In genomic region chr10:68136480-68137083, GRCm38 (mm10) we compare ENCODE assay signal across 8 mouse cellular contexts.
A peak's percentile ranks its signal among the peaks of the same experiment; 100 is the strongest.
DNase-seq lines count a peak whose midpoint lies in the region; ATAC-seq and TF ChIP-seq lines count a peak whose summit lies in the region.

No protein-coding gene starts in this region.

- H3K4me1 ChIP-seq in ES-Bruce4 (ENCODE audit: control insufficient read depth, insufficient read depth, low read length), result peaks cover 6% of the 10 kb centered on the region
- peaks cover 25% of the 10 kb centered on the region for H3K4me1 ChIP-seq in forebrain, embryonic 14.5 days (ENCODE audit: control insufficient read depth, insufficient read depth, low read length)
- H3K4me1 ChIP-seq in heart, postnatal 0 days (ENCODE audit: control insufficient read depth, insufficient read depth), result peaks cover 49% of the 10 kb centered on the region
- peaks cover 19% of the 10 kb centered on the region for H3K4me1 ChIP-seq in liver, embryonic 12.5 days
- H3K4me1 ChIP-seq in stomach, postnatal 0 days (replicated peaks; ENCODE audit: control insufficient read depth, insufficient read depth), result 0 out of 2 replicates have a peak, but pooled peaks cover 4% of the 10 kb centered on the region

- peak overlapping the region; percentile 82 for H3K4me3 ChIP-seq in ES-Bruce4 (ENCODE audit: low read depth, low read length)
- peak overlapping the region; percentile 28 for H3K4me3 ChIP-seq in forebrain, embryonic 14.5 days (ENCODE audit: low read depth, low read length)
- H3K4me3 ChIP-seq in heart, postnatal 0 days (ENCODE audit: low read depth, low read length), result peak overlapping the region; percentile 71
- H3K4me3 ChIP-seq in liver, embryonic 12.5 days, result peak overlapping the region; percentile 40
- H3K4me3 ChIP-seq in stomach, postnatal 0 days (ENCODE audit: low read depth, low read length), result peak overlapping the region; percentile 56

- ATAC-seq in forebrain, embryonic 14.5 days, result peak; percentile 89
- ATAC-seq in heart, postnatal 0 days (ENCODE audit: insufficient read depth, low read depth), result peak; percentile 95
- peak; percentile 76 for ATAC-seq in liver, embryonic 12.5 days
- ATAC-seq in stomach, postnatal 0 days (ENCODE audit: low FRiP score, low TSS enrichment), result peak; percentile 96

- WGBS in forebrain, embryonic 14.5 days, result 1% methylated on average over 18 of the region's 18 CpGs
- 2% methylated on average over 18 of the region's 18 CpGs for WGBS in heart, postnatal 0 days
- WGBS in liver, embryonic 12.5 days (ENCODE audit: insufficient replicate concordance), result 14% methylated on average over 18 of the region's 18 CpGs
- WGBS in stomach, postnatal 0 days, result under 1% methylated on average over 17 of the region's 18 CpGs

- TF ChIP-seq CTCF in ES-Bruce4 (IDR thresholded peaks at IDR 0.05; ENCODE audit: low read depth, low read length), result no peak
- no peak for TF ChIP-seq CTCF in heart, postnatal 0 days (IDR thresholded peaks at IDR 0.05; ENCODE audit: low read depth)
- 0 out of 2 replicates have a peak, but pooled peaks have one; percentile 2 for TF ChIP-seq CTCF in stomach, postnatal 0 days (IDR thresholded peaks at IDR 0.05; ENCODE audit: low read depth)

- TF ChIP-seq EP300 in ES-Bruce4 (IDR thresholded peaks at IDR 0.05; ENCODE audit: insufficient read depth, low read depth, low read length), result peak; percentile 99
- no peak for TF ChIP-seq EP300 in heart, postnatal 0 days (IDR thresholded peaks at IDR 0.05; ENCODE audit: low read depth)
- no peak for TF ChIP-seq EP300 in stomach, postnatal 0 days (optimal IDR thresholded peaks at IDR 0.05)

- H3K9me3 ChIP-seq in ES-Bruce4 (replicated peaks; ENCODE audit: control insufficient read depth, insufficient read depth, low read length, poor library complexity, severe bottlenecking), result no peaks in the 10 kb centered on the region
- no peaks in the 10 kb centered on the region for H3K9me3 ChIP-seq in forebrain, embryonic 14.5 days (replicated peaks; ENCODE audit: control insufficient read depth, low read length)
- no peaks in the 10 kb centered on the region for H3K9me3 ChIP-seq in heart, postnatal 0 days (replicated peaks; ENCODE audit: control insufficient read depth, low read length)
- no peaks in the 10 kb centered on the region for H3K9me3 ChIP-seq in liver, embryonic 12.5 days (replicated peaks)
- H3K9me3 ChIP-seq in stomach, postnatal 0 days (ENCODE audit: control insufficient read depth, low read length), result no peaks in the 10 kb centered on the region

- no peak for TF ChIP-seq POLR2A in ES-Bruce4 (IDR thresholded peaks at IDR 0.05; ENCODE audit: insufficient read depth, low read length)

- H3K27me3 ChIP-seq in ES-Bruce4 (ENCODE audit: control insufficient read depth, insufficient read depth, low read length, poor library complexity, severe bottlenecking), result no peaks in the 10 kb centered on the region
- no peaks in the 10 kb centered on the region for H3K27me3 ChIP-seq in forebrain, embryonic 14.5 days (replicated peaks; ENCODE audit: control insufficient read depth, insufficient read depth, low read length)
- H3K27me3 ChIP-seq in heart, postnatal 0 days (ENCODE audit: control insufficient read depth, insufficient read depth, low read length), result no peaks in the 10 kb centered on the region
- H3K27me3 ChIP-seq in liver, embryonic 12.5 days (replicated peaks), result peaks cover 5% of the 10 kb centered on the region
- no peaks in the 10 kb centered on the region for H3K27me3 ChIP-seq in stomach, postnatal 0 days (ENCODE audit: control insufficient read depth, insufficient read depth, low read length)

- peak overlapping the region; percentile 98 for H3K27ac ChIP-seq in ES-Bruce4 (ENCODE audit: insufficient read depth, low read length)
- peak overlapping the region; percentile 58; the same call in 1 of the 2 replicates for H3K27ac ChIP-seq in forebrain, embryonic 14.5 days (ENCODE audit: low read depth, low read length)
- peak overlapping the region; percentile 97 for H3K27ac ChIP-seq in heart, postnatal 0 days (ENCODE audit: low read depth)
- peak overlapping the region; percentile 70 for H3K27ac ChIP-seq in liver, embryonic 12.5 days
- H3K27ac ChIP-seq in stomach, postnatal 0 days (replicated peaks), result peak overlapping the region; percentile 86

- H3K9ac ChIP-seq in ES-Bruce4 (ENCODE audit: low read depth, poor library complexity, severe bottlenecking), result peak overlapping the region; percentile 87
- H3K9ac ChIP-seq in forebrain, embryonic 14.5 days (ENCODE audit: low read length), result peak overlapping the region; percentile 56
- peak overlapping the region; percentile 81 for H3K9ac ChIP-seq in heart, postnatal 0 days (replicated peaks; ENCODE audit: low read depth, low read length)
- H3K9ac ChIP-seq in liver, embryonic 12.5 days, result peak overlapping the region; percentile 32
- H3K9ac ChIP-seq in stomach, postnatal 0 days (ENCODE audit: low read length), result peak overlapping the region; percentile 72

- peaks cover 32% of the 10 kb centered on the region for H3K36me3 ChIP-seq in ES-Bruce4 (ENCODE audit: control insufficient read depth, insufficient read depth, low read length, poor library complexity, severe bottlenecking)
- no peaks in the 10 kb centered on the region for H3K36me3 ChIP-seq in forebrain, embryonic 14.5 days (ENCODE audit: control insufficient read depth, insufficient read depth, low read length)
- peaks cover 23% of the 10 kb centered on the region for H3K36me3 ChIP-seq in heart, postnatal 0 days (replicated peaks; ENCODE audit: control insufficient read depth, insufficient read depth, low read length)
- H3K36me3 ChIP-seq in liver, embryonic 12.5 days, result 0 out of 2 replicates have a peak, but pooled peaks cover 11% of the 10 kb centered on the region
- H3K36me3 ChIP-seq in stomach, postnatal 0 days (ENCODE audit: control insufficient read depth, insufficient read depth, low read length), result peaks cover 9% of the 10 kb centered on the region

- peak overlapping the region; percentile 70 for H3K4me2 ChIP-seq in forebrain, embryonic 14.5 days (ENCODE audit: low read length)
- H3K4me2 ChIP-seq in heart, postnatal 0 days (ENCODE audit: low read depth, low read length), result peak overlapping the region; percentile 64
- peak overlapping the region; percentile 59 for H3K4me2 ChIP-seq in liver, embryonic 12.5 days
- peak overlapping the region; percentile 53 for H3K4me2 ChIP-seq in stomach, postnatal 0 days (replicated peaks; ENCODE audit: low read depth)

- DNase-seq in cerebellum, adult 18-20 months, result peak; percentile 51 to 67
- DNase-seq in forebrain, embryonic 14.5 days (ENCODE audit: low spot score), result peak; percentile 81
- peak; percentile 91 for DNase-seq in heart, postnatal 0 days (ENCODE audit: low spot score)
- DNase-seq in kidney, postnatal 25 days, result peak; percentile 83 to 93
- peak; percentile 40 for DNase-seq in naive thymus-derived CD4-positive, alpha-beta T cell, adult 2 months (ENCODE audit: low read depth)
- DNase-seq in stomach, postnatal 0 days (ENCODE audit: low spot score), result peak; percentile 83

Comparison
In these comparisons a context has a peak if more than half of its experiments do, and no peak if none do; other contexts are left out.
1. Peak in every context shown above with its lines: DNase-seq, ATAC-seq, H3K4me3 ChIP-seq and H3K27ac ChIP-seq.
2. H3K4me3 ChIP-seq: peak in every context shown above with its lines; median percentile 82 in ES-Bruce4; 71 in heart, postnatal 0 days; 56 in stomach, postnatal 0 days; 40 in liver, embryonic 12.5 days; 28 in forebrain, embryonic 14.5 days.
3. H3K9ac ChIP-seq: peak in every context shown above with its lines; median percentile 87 in ES-Bruce4; 81 in heart, postnatal 0 days; 72 in stomach, postnatal 0 days; 56 in forebrain, embryonic 14.5 days; 32 in liver, embryonic 12.5 days.
4. DNase-seq: peak in every context shown above with its lines; median percentile 91 in heart, postnatal 0 days; 88 in kidney, postnatal 25 days; 83 in stomach, postnatal 0 days; 81 in forebrain, embryonic 14.5 days; 59 in cerebellum, adult 18-20 months; 40 in naive thymus-derived CD4-positive, alpha-beta T cell, adult 2 months.